Mouse (Mus musculus) forebrain, embryonic 10.5 days (tissue): ENCODE results near the gene Amd1. TPM values are rescaled to one million over a fixed set of nuclear protein-coding genes. Genes with fewer than 3 reads are reported as not detected.

Experiments
- DNase-seq: peaks from one replicate; pipeline ENCODE4 v3.0.0-alpha.2; 2017; ENCODE audit warnings: low spot score; ENCODE audit errors: extremely low spot score
- H3K27ac ChIP-seq: fragments of 300-500 bp; sonication (generic); 2 replicates; pipeline ENCODE4 v1.5.1; 2016; ENCODE audit warnings: mild to moderate bottlenecking
- H3K27me3 ChIP-seq: fragments of 300-500 bp; sonication (generic); 2 replicates; pipeline ENCODE4 v1.6.1; 2016; ENCODE audit warnings: mild to moderate bottlenecking; ENCODE audit not compliant: poor library complexity, severe bottlenecking
- H3K36me3 ChIP-seq: fragments of 300-500 bp; sonication (generic); replicated peaks from 2 replicates; pipeline ENCODE4 v1.6.1; 2016; ENCODE audit warnings: mild to moderate bottlenecking, moderate library complexity
- H3K4me1 ChIP-seq: fragments of 300-500 bp; sonication (generic); 2 replicates; pipeline ENCODE4 v1.6.1; 2016
- H3K4me3 ChIP-seq: fragments of 300-500 bp; sonication (generic); 2 replicates; pipeline ENCODE4 v1.5.1; 2016; ENCODE audit warnings: mild to moderate bottlenecking, moderate library complexity
- H3K9me3 ChIP-seq: fragments of 300-500 bp; sonication (generic); 2 replicates; pipeline ENCODE4 v1.6.1; 2016; ENCODE audit warnings: mild to moderate bottlenecking, moderate library complexity
- WGBS: fragments of 180-500 bp; shearing (Covaris S2); methylation state at CpG from one replicate; pipeline ENCODE4 v1.1.7; 2016; 5-methylcytosine and 5-hydroxymethylcytosine counted together
- polyA plus RNA-seq: library from polyadenylated mRNA; unstranded; fragments of >200 nt; fragmentation: Nextera tagmentation; extraction: Ambion mirVana; gene quantifications from 2 replicates; pipeline ENCODE4 v1.2.1, GENCODE M21; 2016

Amd1 gene
- polyA plus RNA-seq, result 93.7 and 96.8 TPM in 2 replicates

DNA sequence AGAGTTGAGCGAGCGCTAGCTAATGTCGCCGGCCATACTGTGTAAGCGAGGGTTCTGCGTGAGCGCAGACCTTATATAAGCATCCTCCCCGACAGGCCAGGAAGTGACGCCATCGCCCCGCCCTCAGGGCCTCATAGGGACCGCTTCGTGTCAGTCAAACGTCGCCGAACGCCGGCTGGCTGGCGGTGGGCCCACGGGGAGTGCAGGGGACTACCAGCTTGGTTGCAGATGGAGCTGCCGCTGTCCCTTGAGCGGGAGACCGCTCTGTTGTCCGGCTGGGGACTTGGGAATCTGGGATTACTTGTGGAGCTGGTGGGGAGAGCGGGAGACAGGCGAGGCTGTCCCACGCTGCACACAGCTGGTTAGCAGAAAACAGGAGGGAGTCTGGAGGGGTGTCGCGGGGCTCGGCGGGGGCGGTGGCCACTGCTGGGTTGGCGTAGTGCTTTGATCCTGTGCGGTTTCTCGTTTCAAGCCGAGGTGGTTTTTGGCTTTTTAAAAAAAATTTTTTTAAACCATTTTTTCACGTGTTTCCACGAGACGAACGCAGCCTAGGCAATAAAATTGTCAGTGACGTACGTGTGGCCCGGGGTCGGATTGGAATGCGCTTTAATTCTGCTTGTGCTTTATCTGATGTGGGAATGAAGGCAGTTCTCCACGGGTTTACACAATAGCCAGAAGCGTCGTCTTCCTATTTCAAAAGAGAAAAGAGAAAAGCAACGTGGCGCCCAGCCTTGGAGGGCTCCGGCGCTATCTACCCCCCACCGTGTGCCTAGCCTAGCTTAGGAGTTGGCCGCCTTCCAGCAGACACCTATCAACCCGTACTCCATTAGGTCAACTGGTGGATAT is at the start of gene Amd1:
TSS of gene Amd1 (minus strand) at position 47 of the 846 bp plus-strand sequence.
- peaks cover 7% of the 10 kb centered on the region; the same call in 1 of the 2 replicates for H3K9me3 ChIP-seq

DNA sequence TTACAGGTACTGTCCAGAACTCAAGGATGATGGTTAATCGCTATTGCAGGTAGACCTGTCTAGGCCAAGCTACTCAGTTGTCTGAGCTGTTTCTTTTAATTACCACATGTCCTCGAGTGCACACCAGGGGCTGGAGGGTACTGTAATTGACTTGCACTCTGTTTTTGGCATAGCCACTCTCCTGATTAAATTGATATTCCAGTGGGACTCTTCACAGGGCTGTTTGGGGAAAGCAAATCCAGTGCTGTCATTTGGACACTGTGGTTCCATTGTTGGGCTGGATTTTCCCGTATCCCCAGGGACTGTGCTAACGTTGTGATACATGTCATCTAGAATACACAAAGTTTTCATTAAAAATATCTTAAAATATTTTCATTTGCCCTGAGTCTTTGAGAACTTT is 49.2 kb upstream of the Amd1 start:
- H3K27me3 ChIP-seq, result no peaks in the 10 kb centered on the region
- peak overlapping the region; percentile 94; the same call in 1 of the 2 replicates for H3K4me3 ChIP-seq
- peaks cover 25% of the 10 kb centered on the region for H3K4me1 ChIP-seq
- H3K9me3 ChIP-seq, result no peaks in the 10 kb centered on the region
- no peak for DNase-seq
- 85% methylated on average over 4 of the region's 4 CpGs for WGBS
- H3K27ac ChIP-seq, result no peak overlapping the region
- H3K36me3 ChIP-seq, result no peaks in the 10 kb centered on the region

More for the DNA sequence above, at the start of gene Amd1:
- Histone ChIP-seq H3K27me3 (no peaks in the 10 kb centered on the region), H3K4me1 (peaks cover 36% of the 10 kb centered on the region), H3K27ac (peak within 1 kb of the TSS; percentile 98), H3K36me3 (peaks cover 23% of the 10 kb centered on the region), H3K4me3 (peak within 1 kb of the TSS; percentile 99)
- peak; percentile 100 for DNase-seq
- under 1% methylated on average over 55 of the region's 55 CpGs for WGBS

DNA sequence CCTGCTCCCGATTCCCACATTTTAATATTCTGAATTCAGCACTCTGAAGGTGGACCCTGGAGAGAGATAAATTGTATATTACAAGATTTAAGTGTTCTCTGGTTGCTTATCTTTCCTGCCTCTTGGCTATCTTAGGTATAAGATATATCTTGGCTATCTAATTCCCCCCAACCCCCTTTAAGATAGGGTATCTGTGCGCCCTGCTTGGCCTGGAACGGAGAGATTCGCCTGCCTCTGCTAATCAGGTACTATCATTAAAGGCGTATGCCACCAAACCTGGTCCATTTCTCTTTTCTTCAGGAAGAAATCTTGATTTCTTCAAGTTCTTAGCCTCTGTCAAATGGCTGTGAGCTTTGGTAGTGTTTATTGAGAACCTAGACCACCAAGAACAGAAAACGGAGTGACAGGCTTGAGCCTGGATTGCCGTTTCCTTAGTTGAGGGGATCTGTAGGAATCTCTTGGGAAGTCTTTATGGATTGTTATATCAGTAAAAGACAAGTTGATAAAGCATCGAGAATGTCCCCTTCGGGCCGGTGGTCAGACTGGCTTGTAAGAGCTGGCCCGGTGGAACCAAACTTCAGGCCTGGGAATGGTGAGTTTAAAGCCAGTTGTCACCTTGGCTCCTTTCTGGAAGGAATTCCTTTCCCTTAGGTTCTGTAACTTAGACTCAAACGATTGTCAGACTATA is 48.4 kb upstream of the Amd1 start:
- 65% methylated on average over 12 of the region's 12 CpGs for WGBS
- DNase-seq, result no peak
- Histone ChIP-seq H3K9me3 (no peaks in the 10 kb centered on the region), H3K4me1 (peaks cover 25% of the 10 kb centered on the region), H3K27ac (peak overlapping the region; percentile 94), H3K27me3 (no peaks in the 10 kb centered on the region), H3K36me3 (no peaks in the 10 kb centered on the region), H3K4me3 (peak overlapping the region; percentile 94)

DNA sequence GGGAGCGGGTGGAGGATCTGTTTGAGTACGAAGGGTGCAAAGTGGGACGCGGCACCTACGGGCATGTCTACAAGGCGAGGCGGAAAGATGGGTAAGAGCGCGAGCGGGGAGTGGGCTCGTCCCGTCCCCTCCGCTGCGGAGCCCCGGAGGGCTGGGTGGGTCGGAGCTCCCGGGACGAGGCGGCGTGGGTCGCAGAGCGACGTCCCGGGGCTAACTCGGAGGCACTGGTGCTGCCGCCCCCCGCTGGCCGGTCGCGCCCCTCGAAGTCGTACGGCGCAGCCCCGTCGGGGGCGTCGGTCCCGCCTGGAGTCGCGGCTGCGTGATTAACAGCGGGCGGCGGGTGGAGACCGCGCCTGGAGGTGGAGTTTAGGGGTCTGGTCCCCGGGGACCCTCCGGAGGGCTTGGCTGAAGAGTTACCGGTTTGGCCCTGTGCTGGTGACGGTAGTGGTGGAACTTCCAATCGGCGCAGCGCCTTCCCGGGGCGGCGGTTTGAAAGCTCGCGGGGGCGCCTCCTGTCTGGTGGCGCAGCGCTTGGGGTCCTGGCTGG is 47.7 kb upstream of the Amd1 start:
- WGBS, result under 1% methylated on average over 62 of the region's 62 CpGs
- peak overlapping the region; percentile 94 for H3K27ac ChIP-seq
- H3K27me3 ChIP-seq, result no peaks in the 10 kb centered on the region
- no peaks in the 10 kb centered on the region for H3K36me3 ChIP-seq
- H3K4me3 ChIP-seq, result peak overlapping the region; percentile 94
- no peaks in the 10 kb centered on the region for H3K9me3 ChIP-seq
- peak; percentile 63 for DNase-seq
- H3K4me1 ChIP-seq, result peaks cover 25% of the 10 kb centered on the region

DNA sequence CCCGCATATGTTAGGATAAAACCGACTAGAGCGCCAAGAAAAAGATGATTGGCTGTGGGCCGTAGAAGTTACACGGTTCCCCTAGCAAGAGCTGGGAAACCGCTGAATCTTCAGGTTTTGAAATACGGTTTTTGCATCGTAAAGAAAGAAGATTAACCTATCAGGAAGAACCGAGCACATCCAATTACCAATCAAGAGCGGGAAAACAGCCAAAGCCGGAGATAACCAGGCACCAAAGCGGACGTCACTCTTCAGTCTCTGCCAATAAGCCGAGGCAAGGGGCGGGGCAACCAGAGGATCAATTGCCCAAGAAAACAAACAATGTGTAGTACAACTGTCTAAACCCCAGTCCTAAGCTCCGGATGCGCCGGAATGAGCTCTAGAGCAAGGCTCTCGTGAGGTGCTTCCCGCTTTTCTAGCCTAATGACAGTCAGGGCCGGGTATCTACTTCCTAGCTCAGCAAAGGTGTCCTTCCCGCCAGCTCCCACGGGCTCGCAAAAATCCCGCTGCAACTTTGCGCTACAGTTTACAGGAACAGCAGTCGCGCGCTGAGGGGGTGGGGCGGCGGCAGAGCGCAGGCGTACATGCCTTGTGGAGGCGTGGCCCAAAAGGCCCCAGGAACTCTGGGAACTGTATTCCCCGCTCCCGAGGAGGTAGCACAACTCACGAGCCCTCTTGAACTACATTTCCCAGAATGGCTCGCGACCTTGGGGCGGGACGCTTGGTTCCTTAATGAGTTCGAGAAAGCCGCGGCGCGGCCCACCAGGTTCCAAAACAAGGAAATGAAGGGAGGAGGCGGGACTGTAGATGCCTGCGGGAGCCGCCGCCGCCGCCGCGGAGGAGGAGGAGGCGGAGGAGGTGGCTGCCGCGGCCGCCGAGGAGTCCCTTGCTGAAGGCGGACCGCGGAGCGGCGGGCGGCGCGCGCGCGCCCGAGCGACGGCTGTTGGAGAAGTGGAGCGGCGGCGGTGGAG is 46.9 kb upstream of the Amd1 start:
- peak overlapping the region; percentile 94 for H3K27ac ChIP-seq
- WGBS, result under 1% methylated on average over 76 of the region's 76 CpGs

DNA sequence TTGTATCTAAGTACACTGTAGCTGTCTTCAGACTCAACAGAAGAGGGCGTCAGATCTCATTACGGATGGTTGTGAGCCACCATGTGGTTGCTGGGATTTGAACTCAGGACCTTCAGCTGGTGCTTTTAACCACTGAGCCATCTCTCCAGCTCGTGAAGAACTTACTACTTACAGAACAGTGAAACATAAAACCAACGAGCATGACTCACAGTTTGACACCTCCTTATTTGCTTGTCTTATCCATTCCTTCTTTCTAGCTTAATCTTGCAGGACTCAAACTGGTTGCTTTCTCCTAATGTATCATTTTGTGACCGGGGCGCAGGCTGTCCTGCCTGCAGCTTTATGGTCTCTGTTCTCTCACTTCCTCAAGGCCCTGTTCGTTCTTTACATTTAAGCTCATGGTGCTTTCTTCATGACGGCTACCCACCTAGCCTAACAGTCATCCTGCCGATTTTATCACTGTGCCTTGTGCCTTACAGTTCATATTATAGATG is 45.5 kb upstream of the Amd1 start:
- 78% methylated on average over 9 of the region's 9 CpGs for WGBS
- no peaks in the 10 kb centered on the region for H3K9me3 ChIP-seq
- no peak for DNase-seq
- H3K4me1 ChIP-seq, result peaks cover 25% of the 10 kb centered on the region
- peak overlapping the region; percentile 94 for H3K4me3 ChIP-seq
- no peaks in the 10 kb centered on the region for H3K27me3 ChIP-seq
- no peaks in the 10 kb centered on the region for H3K36me3 ChIP-seq
- peak overlapping the region; percentile 94 for H3K27ac ChIP-seq

More for the DNA sequence above, 46.9 kb upstream of the Amd1 start:
- peaks cover 25% of the 10 kb centered on the region for H3K4me1 ChIP-seq
- no peaks in the 10 kb centered on the region for H3K9me3 ChIP-seq
- peak; percentile 98 for DNase-seq
- H3K36me3 ChIP-seq, result no peaks in the 10 kb centered on the region
- H3K4me3 ChIP-seq, result peak overlapping the region; percentile 94
- H3K27me3 ChIP-seq, result no peaks in the 10 kb centered on the region

DNA sequence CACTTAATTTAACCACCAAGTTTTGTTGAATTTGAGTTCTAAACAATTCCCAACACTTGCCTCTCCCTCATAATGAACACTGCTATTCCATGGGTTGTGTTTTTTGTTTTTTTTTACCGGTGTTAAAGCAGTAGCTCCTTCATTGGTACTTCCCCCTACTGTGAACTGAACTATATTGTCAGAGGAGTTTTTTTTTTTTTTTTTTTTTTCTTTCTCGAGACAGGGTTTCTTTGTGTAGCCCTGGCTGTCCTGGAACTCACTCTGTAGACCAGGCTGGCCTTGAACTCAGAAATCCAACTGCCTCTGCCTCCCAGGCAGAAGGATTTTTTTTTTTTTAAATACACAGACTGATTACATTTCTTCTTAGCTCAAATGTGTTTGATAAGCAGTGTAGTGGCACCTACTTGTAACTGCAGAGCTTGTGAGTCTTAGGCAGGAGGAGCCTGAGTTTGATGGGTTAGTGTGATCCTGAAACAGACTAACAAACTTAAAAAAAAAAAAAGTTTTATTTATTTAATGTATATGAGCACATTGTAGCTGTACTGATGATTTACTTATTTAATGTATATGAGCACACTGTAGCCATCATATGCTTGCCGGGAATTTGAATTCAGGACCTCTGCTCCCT is 44.9 kb upstream of the Amd1 start:
- 82% methylated on average over 3 of the region's 3 CpGs for WGBS
- no peak for DNase-seq
- peaks cover 25% of the 10 kb centered on the region for H3K4me1 ChIP-seq
- H3K4me3 ChIP-seq, result no peak overlapping the region
- H3K9me3 ChIP-seq, result no peaks in the 10 kb centered on the region
- no peaks in the 10 kb centered on the region for H3K27me3 ChIP-seq
- no peak overlapping the region for H3K27ac ChIP-seq
- no peaks in the 10 kb centered on the region for H3K36me3 ChIP-seq

DNA sequence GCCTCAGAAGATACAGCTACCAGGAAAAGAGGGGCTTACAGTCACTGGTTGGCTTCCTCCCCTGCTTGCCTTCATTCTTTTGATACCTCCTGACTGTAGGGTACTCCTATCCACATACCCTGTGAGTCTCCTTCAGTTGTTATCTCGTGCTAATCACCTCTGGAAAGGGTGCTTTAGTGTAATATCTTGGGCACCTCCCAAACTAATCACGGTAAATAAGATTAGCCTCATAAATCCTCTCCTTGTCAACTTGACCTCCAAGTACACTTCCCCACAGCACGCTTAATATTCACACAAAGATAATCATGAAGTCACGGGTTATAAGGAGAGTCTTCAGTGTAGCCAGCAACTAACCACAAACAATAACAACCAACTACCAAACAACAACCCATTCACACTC is 40.0 kb upstream of the Amd1 start:
- WGBS, result 87% methylated on average over 4 of the region's 4 CpGs
- H3K36me3 ChIP-seq, result no peaks in the 10 kb centered on the region
- H3K9me3 ChIP-seq, result no peaks in the 10 kb centered on the region
- H3K4me1 ChIP-seq, result peaks cover 10% of the 10 kb centered on the region
- no peak overlapping the region for H3K4me3 ChIP-seq
- no peak for DNase-seq
- H3K27ac ChIP-seq, result no peak overlapping the region
- no peaks in the 10 kb centered on the region for H3K27me3 ChIP-seq

DNA sequence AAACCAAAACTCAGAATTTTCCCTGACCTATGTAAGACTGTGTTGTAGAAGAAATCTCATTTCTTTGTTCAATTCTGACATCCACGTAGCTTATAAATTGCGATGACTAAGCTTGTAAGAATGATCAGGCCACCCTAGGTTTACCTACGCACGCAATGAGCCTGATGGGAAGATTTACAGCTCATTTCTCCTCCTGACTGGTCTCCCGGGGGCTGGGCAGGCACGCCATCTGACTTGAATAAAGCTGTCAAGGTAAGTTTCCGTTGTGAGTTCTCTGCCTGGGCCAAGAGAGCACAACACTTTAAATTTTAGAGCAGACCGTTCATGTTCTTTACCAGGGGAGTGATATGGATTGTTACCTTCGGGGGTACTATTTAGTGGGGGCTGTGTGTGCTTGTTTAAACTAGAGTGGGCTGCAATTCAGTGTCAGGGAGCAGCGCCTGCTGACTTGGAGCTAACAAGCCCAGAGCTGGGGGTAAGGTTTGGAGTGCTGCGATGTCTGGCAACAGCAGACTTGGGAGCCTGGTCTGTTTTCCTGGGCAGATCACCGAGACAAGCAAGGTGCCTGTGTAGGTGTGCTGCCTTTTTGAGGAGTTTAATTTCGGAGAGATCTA is 37.5 kb upstream of the Amd1 start, which contains the start of gene Cdk19:
TSS of gene Cdk19 (plus strand) at position 214 of the 614 bp plus-strand sequence.
- H3K9me3 ChIP-seq, result no peaks in the 10 kb centered on the region
- peaks cover 10% of the 10 kb centered on the region for H3K4me1 ChIP-seq
- H3K4me3 ChIP-seq, result no peak within 1 kb of the TSS
- no peak within 1 kb of the TSS for H3K27ac ChIP-seq
- no peaks in the 10 kb centered on the region for H3K27me3 ChIP-seq
- H3K36me3 ChIP-seq, result no peaks in the 10 kb centered on the region
- no peak for DNase-seq
- 48% methylated on average over 13 of the region's 13 CpGs for WGBS

DNA sequence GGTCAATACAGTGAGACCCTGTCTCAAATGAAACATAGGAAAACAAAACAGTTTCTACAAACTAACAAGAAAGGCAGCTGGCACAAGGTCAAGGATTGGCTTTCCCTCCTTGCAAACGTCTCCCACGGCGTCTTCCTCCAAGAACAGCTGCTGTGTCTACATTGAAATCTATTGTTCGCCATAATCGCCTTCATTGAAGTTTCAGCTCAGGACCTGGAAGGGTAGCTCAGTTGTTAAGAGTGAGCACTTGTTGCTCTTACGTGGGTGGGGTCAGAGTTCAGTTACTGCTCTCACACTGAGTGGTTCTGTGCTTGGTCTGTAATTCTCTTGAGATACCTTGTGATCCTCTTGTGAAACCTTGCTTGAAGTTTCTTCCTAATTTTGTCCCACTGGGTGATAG is 30.9 kb upstream of the Amd1 start:
- Histone ChIP-seq H3K4me3 (no peak overlapping the region), H3K27me3 (no peaks in the 10 kb centered on the region), H3K27ac (no peak overlapping the region), H3K9me3 (peaks cover 8% of the 10 kb centered on the region; the same call in 1 of the 2 replicates), H3K36me3 (no peaks in the 10 kb centered on the region), H3K4me1 (no peaks in the 10 kb centered on the region)
- 76% methylated on average over 6 of the region's 6 CpGs for WGBS
- DNase-seq, result no peak

DNA sequence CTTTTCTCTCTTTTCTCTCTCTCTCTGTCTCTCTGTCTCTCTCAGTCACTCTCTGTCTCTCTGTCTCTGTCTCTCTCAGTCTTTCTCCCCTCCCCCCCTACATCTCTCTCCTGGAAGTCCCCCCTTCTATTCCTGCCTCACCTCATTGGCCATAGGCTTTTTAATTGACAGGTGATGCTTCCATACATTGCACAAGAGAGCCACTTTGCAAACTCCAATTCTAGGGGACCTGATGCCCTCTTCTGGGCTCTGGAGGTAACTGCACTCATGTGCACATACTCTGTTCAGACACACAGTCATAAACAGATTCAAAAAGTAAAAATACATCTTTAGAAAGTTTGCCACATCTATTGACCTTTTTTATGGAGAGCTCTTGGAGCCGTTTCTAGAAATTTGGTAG is 28.3 kb upstream of the Amd1 start:
- no peak for DNase-seq
- 80% methylated on average over 1 of the region's 1 CpGs for WGBS
- H3K27ac ChIP-seq, result no peak overlapping the region

More for the DNA sequence above, 28.3 kb upstream of the Amd1 start:
- no peaks in the 10 kb centered on the region for H3K27me3 ChIP-seq
- H3K4me3 ChIP-seq, result no peak overlapping the region
- H3K36me3 ChIP-seq, result no peaks in the 10 kb centered on the region
- H3K9me3 ChIP-seq, result peaks cover 8% of the 10 kb centered on the region; the same call in 1 of the 2 replicates
- no peaks in the 10 kb centered on the region for H3K4me1 ChIP-seq
